Mouse (Mus musculus) forebrain, embryonic 10.5 days (tissue): ENCODE measurements around the gene Trappc13. TPM values are rescaled to one million over a fixed set of nuclear protein-coding genes. Genes with fewer than 3 reads are reported as not detected.
A peak's percentile ranks its signal among the peaks of the same experiment; 100 is the strongest.

Experiments used
- DNase-seq: peaks from one replicate; pipeline ENCODE4 v3.0.0-alpha.2; 2017; ENCODE audit warnings: low spot score; ENCODE audit errors: extremely low spot score
- H3K27ac ChIP-seq: fragments of 300-500 bp; sonication (generic); 2 replicates; pipeline ENCODE4 v1.5.1; 2016; ENCODE audit warnings: mild to moderate bottlenecking
- H3K27me3 ChIP-seq: fragments of 300-500 bp; sonication (generic); 2 replicates; pipeline ENCODE4 v1.6.1; 2016; ENCODE audit warnings: mild to moderate bottlenecking; ENCODE audit not compliant: poor library complexity, severe bottlenecking
- H3K36me3 ChIP-seq: fragments of 300-500 bp; sonication (generic); replicated peaks from 2 replicates; pipeline ENCODE4 v1.6.1; 2016; ENCODE audit warnings: mild to moderate bottlenecking, moderate library complexity
- H3K4me1 ChIP-seq: fragments of 300-500 bp; sonication (generic); 2 replicates; pipeline ENCODE4 v1.6.1; 2016
- H3K4me3 ChIP-seq: fragments of 300-500 bp; sonication (generic); 2 replicates; pipeline ENCODE4 v1.5.1; 2016; ENCODE audit warnings: mild to moderate bottlenecking, moderate library complexity
- H3K9me3 ChIP-seq: fragments of 300-500 bp; sonication (generic); 2 replicates; pipeline ENCODE4 v1.6.1; 2016; ENCODE audit warnings: mild to moderate bottlenecking, moderate library complexity
- WGBS: fragments of 180-500 bp; shearing (Covaris S2); methylation state at CpG from one replicate; pipeline ENCODE4 v1.1.7; 2016; 5-methylcytosine and 5-hydroxymethylcytosine counted together
- polyA plus RNA-seq: library from polyadenylated mRNA; unstranded; fragments of >200 nt; fragmentation: Nextera tagmentation; extraction: Ambion mirVana; gene quantifications from 2 replicates; pipeline ENCODE4 v1.2.1, GENCODE M21; 2016

The Trappc13 gene
- polyA plus RNA-seq, 1 experiment from 2014 or later: 89.7 TPM

DNA sequence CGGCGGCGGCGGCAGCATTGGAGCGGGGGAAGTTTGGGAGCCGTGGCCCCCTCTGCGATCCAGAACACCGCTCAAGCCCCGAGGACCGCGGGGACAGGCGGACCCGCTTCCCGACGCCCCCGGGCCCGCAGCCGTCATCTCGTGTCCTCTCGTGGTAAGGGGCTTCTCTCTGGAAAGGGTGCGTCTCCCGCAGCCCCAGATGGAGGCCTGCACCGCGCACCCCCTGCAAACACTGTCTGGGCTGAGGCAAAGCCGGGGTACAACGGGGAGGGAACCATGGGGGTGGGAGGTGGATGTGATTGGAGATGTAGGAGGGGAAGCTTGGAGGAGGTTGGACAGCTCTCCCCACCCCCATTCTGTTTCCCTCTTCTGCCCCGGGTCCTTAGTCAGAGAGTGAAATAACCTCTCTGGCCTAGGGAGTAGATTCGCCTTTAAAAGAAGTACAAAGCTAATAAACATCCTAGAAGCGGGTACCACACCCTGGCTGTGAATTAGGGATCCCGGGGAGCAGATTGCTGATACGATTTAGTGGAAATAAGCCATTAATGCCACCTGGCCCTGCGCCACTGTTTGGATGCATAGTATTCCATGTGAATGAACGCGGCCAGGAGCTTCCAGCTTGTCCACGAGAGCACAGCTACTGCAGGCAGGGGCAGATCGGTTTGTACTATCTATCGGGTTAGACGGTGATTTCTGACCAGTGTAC lies 68.3 kb downstream of the Trappc13 start:
- Histone ChIP-seq H3K36me3 (peaks cover 4% of the 10 kb centered on the region), H3K4me3 (peak overlapping the region; percentile 86), H3K27ac (peak overlapping the region; percentile 87), H3K9me3 (no peaks in the 10 kb centered on the region), H3K27me3 (no peaks in the 10 kb centered on the region), H3K4me1 (peaks cover 34% of the 10 kb centered on the region)
- no peak for DNase-seq
- WGBS: under 1% methylated on average over 38 of the region's 38 CpGs

DNA sequence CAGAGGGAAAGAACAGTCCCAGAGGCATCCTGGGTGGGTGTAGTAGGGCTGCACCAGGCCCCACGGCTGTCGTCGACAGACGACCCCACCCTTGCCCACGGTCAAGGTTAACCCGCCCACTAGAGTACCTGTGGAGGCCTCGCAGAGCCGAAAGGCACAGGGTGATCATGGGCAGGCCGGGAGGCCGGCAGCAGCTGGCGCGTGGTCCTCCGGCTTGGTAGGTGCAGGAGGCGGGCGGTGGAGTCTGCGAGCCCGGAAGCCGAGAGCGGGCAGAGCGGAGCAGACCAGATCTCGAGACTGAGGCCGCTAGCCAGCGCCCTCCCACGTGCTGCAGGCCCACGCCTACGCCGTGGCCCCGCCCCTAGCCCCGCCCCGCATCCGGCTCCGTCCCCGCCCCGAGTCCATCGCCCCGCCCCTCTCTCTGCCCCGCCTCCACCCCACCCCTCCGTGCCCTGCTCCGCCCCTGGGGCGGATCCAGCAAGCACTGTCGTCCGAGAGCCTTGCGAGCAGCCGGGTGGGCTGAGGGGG lies 68.9 kb downstream of the Trappc13 start, which contains the start of the genes Nln and Sgtb:
TSS of gene Nln (minus strand) at position 327 of the 528 bp plus-strand sequence.
TSS of gene Sgtb (plus strand) at position 454 of the 528 bp plus-strand sequence.
- peak within 1 kb of the TSS; percentile 87 for H3K27ac ChIP-seq
- H3K27me3 ChIP-seq: no peaks in the 10 kb centered on the region
- peak within 1 kb of the TSS; percentile 86 for H3K4me3 ChIP-seq
- peaks cover 9% of the 10 kb centered on the region for H3K36me3 ChIP-seq
- peaks cover 34% of the 10 kb centered on the region for H3K4me1 ChIP-seq
- H3K9me3 ChIP-seq: peaks cover 5% of the 10 kb centered on the region
- peak; percentile 91 for DNase-seq
- WGBS: 0% methylated on average over 44 of the region's 44 CpGs

DNA sequence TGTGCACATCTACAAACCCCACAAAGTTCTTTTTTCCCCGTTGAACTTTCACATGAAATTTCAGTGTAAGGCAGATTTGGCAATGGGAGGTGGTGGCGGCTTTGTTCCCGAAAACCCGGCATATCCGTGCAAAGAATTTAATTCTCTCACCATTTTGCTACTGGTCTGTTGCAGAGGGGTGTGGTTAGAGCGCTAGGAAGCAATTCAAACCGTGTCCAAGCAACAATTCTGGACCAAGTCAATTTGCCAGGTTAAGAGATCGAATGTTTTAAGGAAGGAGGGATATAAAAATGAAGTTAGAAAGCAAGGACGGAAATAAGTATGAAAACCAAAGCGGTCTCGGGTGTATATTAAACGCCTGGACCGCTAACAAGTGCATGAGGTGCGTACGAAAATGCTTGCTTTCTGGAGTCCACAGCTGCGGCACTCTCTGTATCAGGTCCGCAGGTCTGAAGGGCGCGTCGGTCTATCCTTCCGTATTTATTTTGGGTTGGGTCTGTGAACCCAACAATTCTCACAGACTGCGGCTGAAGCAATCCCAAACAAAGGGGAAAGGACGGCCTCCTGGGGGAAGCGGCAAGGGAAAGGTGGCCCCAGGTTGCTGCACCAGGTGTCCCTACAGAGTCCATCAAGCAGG lies 69.5 kb downstream of the Trappc13 start:
- Histone ChIP-seq H3K9me3 (peaks cover 10% of the 10 kb centered on the region), H3K27ac (peak overlapping the region; percentile 87), H3K4me1 (peaks cover 34% of the 10 kb centered on the region), H3K4me3 (peak overlapping the region; percentile 86), H3K36me3 (peaks cover 12% of the 10 kb centered on the region), H3K27me3 (no peaks in the 10 kb centered on the region)
- 2% methylated on average over 24 of the region's 24 CpGs for WGBS
- peak; percentile 19 for DNase-seq

DNA sequence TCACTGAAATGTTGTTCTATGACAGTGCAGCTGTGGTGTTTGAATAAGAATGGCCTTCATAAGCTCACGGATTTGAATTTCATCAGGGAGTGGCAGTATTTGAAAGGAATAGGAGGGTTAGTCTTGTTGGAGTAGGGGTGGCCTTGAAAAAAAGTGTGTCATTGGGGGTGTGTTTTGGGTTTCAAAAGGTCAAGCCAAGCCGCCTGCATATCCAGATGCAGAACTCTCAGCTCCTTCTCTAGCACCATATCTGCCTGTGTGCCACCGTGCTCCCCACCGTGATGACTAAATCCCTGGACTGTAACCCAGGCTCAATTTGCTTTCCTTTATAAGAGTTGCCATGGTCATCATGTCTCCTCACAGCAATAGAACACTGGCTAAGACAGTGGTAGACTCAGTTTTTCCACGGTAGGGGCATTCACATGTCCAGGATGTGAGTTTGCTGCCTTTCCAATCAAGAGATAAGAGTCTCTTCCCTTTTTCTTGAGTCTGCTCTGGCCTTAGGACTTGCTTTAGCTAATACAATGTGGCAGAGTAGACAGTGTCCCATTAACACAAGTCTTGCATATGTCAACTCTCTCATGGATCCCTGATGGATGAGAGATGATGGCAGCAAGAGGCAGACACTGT lies 76.5 kb downstream of the Trappc13 start:
- no peak overlapping the region for H3K27ac ChIP-seq
- H3K4me1 ChIP-seq: no peaks in the 10 kb centered on the region
- WGBS: 93% methylated on average over 5 of the region's 5 CpGs
- H3K9me3 ChIP-seq: peaks cover 12% of the 10 kb centered on the region
- H3K4me3 ChIP-seq: no peak overlapping the region
- DNase-seq: no peak
- peaks cover 12% of the 10 kb centered on the region for H3K36me3 ChIP-seq
- no peaks in the 10 kb centered on the region for H3K27me3 ChIP-seq

DNA sequence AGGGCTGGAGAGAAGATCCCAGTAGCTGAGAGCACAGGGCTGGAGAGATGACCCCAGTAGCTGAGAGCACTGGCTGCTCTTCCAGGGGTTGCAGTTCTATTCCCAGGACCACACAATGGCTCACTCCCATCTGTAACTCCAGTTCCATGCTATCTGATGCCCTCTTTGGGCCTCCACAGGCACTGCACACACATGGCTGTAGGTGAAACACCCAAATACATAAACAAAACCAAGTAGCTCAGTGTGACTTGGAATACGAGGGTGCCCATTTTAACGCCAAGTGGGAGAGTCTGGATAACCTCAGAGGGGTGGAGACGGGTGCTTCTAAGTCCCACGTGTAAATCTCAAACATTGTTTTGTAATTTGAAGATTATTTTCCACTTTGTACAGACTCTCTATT lies 77.9 kb downstream of the Trappc13 start:
- Histone ChIP-seq H3K9me3 (peaks cover 12% of the 10 kb centered on the region), H3K27me3 (no peaks in the 10 kb centered on the region), H3K4me1 (no peaks in the 10 kb centered on the region), H3K36me3 (peaks cover 12% of the 10 kb centered on the region), H3K27ac (no peak overlapping the region), H3K4me3 (no peak overlapping the region)
- no peak for DNase-seq
- WGBS: 91% methylated on average over 4 of the region's 4 CpGs

DNA sequence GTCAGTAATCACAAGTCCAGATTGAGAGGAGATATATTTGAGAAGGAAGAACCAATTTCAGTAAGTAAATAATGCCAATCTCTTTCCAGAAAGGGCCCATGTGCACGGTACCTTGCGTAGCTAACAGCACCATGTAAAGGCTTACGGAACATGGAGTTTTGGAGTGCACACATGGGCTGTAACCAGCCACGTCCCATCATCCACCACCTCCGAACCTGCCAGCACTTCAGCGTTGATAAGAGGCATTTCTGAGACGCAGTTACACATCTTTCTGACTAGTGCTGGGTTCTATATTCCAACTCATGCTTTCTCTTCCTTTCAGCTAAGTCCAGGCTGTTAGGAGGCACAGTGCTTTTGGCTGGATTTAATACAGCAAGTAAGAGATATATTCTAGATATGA lies 81.1 kb downstream of the Trappc13 start:
- 93% methylated on average over 7 of the region's 7 CpGs for WGBS
- Histone ChIP-seq H3K9me3 (no peaks in the 10 kb centered on the region), H3K27me3 (no peaks in the 10 kb centered on the region), H3K4me1 (no peaks in the 10 kb centered on the region), H3K27ac (no peak overlapping the region), H3K36me3 (0 out of 2 replicates have a peak, but pooled peaks cover 3% of the 10 kb centered on the region), H3K4me3 (no peak overlapping the region)
- no peak for DNase-seq

DNA sequence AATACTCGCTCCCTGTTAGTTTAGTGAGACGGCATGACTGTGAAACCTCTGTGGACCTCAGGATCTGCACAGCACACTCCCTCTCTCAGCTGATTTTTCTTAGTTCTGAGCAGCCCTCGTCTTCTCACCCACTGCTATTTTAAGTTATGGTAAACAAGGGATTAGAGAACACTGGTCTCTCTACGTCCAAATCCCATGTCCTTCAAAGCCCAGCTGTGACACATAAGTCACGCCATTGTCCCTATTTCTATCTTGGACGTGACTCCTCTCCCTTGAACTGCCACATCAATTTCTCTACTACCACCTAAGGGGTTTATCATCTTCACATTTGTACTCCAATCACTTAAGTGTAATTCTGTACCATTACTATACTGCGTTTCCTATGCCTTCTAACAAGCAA lies 82.3 kb downstream of the Trappc13 start:
- Histone ChIP-seq H3K27me3 (no peaks in the 10 kb centered on the region), H3K36me3 (0 out of 2 replicates have a peak, but pooled peaks cover 3% of the 10 kb centered on the region), H3K4me3 (no peak overlapping the region), H3K9me3 (no peaks in the 10 kb centered on the region), H3K27ac (no peak overlapping the region), H3K4me1 (no peaks in the 10 kb centered on the region)
- no peak for DNase-seq
- 69% methylated on average over 7 of the region's 7 CpGs for WGBS

DNA sequence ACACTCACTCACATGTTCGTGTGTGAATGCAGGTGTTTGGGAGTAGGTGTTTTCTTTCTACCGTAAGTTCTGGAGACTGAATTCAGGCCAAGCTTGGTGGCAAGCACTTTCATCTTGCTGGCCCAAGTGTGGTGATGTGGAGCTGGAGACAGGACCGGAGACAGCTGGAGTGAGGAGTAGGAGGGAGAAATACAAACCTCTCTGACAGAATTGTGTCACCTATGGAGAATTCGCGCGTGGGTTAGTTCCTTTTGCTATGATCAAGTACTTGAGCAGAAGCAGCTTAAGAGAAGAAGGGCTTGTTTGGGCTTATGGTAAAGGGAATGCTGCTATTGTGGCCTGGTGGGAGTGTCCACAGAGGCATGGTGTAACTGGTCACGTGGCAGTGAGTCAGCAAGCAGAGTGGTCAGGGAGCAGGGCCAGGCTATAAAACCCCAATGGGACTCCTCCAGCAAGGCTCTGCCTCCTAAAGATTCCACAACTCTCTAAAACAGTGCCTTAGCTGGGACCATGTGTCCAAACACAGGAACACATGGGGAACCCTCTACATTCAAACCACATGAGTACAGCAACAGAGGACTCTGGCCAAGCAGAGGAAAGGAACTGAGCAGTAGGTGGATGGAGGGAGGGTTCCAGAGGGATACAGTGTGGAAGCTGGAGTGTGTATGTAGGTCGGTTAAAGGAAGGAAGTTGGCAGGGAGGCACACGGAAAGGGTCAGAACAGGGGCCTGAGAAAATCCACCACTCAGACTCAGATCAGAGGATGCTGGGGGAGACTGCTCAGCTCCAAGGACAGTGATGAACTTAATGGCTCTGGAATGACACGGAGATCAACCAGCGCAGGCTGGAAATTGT lies 83.5 kb downstream of the Trappc13 start:
- H3K27me3 ChIP-seq: no peaks in the 10 kb centered on the region
- 0 out of 2 replicates have a peak, but pooled peaks cover 3% of the 10 kb centered on the region for H3K36me3 ChIP-seq
- no peak for DNase-seq
- H3K9me3 ChIP-seq: no peaks in the 10 kb centered on the region
- no peak overlapping the region for H3K27ac ChIP-seq
- H3K4me3 ChIP-seq: no peak overlapping the region
- no peaks in the 10 kb centered on the region for H3K4me1 ChIP-seq
- WGBS: 86% methylated on average over 11 of the region's 11 CpGs

Other genes starting within 250 kb of the Trappc13 start
- gene Nln, start 68.9 kb downstream of the Trappc13 start, polyA plus RNA-seq: 17.1 and 17.5 TPM in 2 replicates
- 8.0 and 9.0 TPM in 2 replicates for gene Sgtb, start 68.7 kb downstream of the Trappc13 start, polyA plus RNA-seq
- 18.0 and 18.7 TPM in 2 replicates for gene Trim23, start 328 bp upstream of the Trappc13 start, polyA plus RNA-seq
- 92.5 and 102 TPM in 2 replicates for gene Cenpk, start 50.1 kb upstream of the Trappc13 start, polyA plus RNA-seq
- gene Ppwd1, start 50.4 kb upstream of the Trappc13 start, polyA plus RNA-seq: 20.1 and 21.3 TPM in 2 replicates
- 2.3 and 2.7 TPM in 2 replicates for gene Adamts6, start 109.4 kb upstream of the Trappc13 start, polyA plus RNA-seq